Mouse (Mus musculus): Measurements from ENCODE around the gene Slc25a44. TPM values are rescaled to one million over a fixed set of nuclear protein-coding genes. Genes with fewer than 3 reads are reported as not detected.

Slc25a44 gene
- total RNA-seq, 1 experiment: 13.6 TPM

- no peak within 1 kb of the TSS for H3K9ac ChIP-seq (ENCODE audit: insufficient read depth, low read depth, low read length, poor library complexity, severe bottlenecking)
- no peaks in the 10 kb centered on the region for H3K36me3 ChIP-seq (ENCODE audit: control insufficient read depth, insufficient read depth, low read length, poor library complexity, severe bottlenecking)
- no peaks in the 10 kb centered on the region for H3K9me3 ChIP-seq (ENCODE audit: control insufficient read depth, insufficient read depth, low read depth, low read length)
- H3K4me3 ChIP-seq (ENCODE audit: insufficient read depth in 1 of 2, low read depth in 1 of 2, low read length in 2 of 2, poor library complexity in 1 of 2, severe bottlenecking in 1 of 2): no peak within 1 kb of the TSS
- DNase-seq (ENCODE audit: low read depth, low spot score): no peak
- H3K27ac ChIP-seq (ENCODE audit: insufficient read depth, low read depth, low read length, poor library complexity, severe bottlenecking): no peak within 1 kb of the TSS
- peaks cover 0 to 5% of the 10 kb centered on the region in 2 experiments; a peak in 2 of 4 replicates for H3K4me1 ChIP-seq (ENCODE audit: control insufficient read depth in 2 of 2, insufficient read depth in 2 of 2, low read length in 2 of 2, poor library complexity in 1 of 2)
- TF ChIP-seq ZNF384 (IDR thresholded peaks at IDR 0.05; ENCODE audit: low read depth, low read length): no peak
- in situ Hi-C loops (cut with MboI; ENCODE audit: low sequenced_read_pairs in 2 of 2, unreplicated experiment in 2 of 2): no loop called here
Measured at GRCm38 (mm10) chr3:88460983-88461696, 36.2 kb upstream of the Slc25a44 start, which contains the start of gene Sema4a. TSS of gene Sema4a (minus strand) at chr3:88461182.

GRCm38 (mm10) chr3:88460029-88460428 lies 35.1 kb upstream of the Slc25a44 start:
- no peak for DNase-seq (ENCODE audit: low read depth, low spot score)
- H3K4me3 ChIP-seq (ENCODE audit: insufficient read depth in 1 of 2, low read depth in 1 of 2, low read length in 2 of 2, poor library complexity in 1 of 2, severe bottlenecking in 1 of 2): no peak overlapping the region
- in situ Hi-C loops (cut with MboI; ENCODE audit: low sequenced_read_pairs in 2 of 2, unreplicated experiment in 2 of 2): no loop called here
- no peak overlapping the region for H3K27ac ChIP-seq (ENCODE audit: insufficient read depth, low read depth, low read length, poor library complexity, severe bottlenecking)
- H3K9me3 ChIP-seq (ENCODE audit: control insufficient read depth, insufficient read depth, low read depth, low read length): no peaks in the 10 kb centered on the region
- peaks cover 0 to 9% of the 10 kb centered on the region in 2 experiments; a peak in 2 of 4 replicates for H3K4me1 ChIP-seq (ENCODE audit: control insufficient read depth in 2 of 2, insufficient read depth in 2 of 2, low read length in 2 of 2, poor library complexity in 1 of 2)
- TF ChIP-seq ZC3H11A (IDR thresholded peaks at IDR 0.05; ENCODE audit: borderline replicate concordance, low read depth, low read length) (no peak), ZNF384 (IDR thresholded peaks at IDR 0.05; ENCODE audit: low read depth, low read length) (no peak), MAFK (IDR thresholded peaks at IDR 0.05; ENCODE audit: insufficient read depth, low read depth, low read length) (no peak), HCFC1 (IDR thresholded peaks at IDR 0.05; ENCODE audit: borderline replicate concordance, insufficient read depth, low read length) (no peak), CHD2 (IDR thresholded peaks at IDR 0.05; ENCODE audit: low read depth, low read length) (no peak)
- no peaks in the 10 kb centered on the region for H3K36me3 ChIP-seq (ENCODE audit: control insufficient read depth, insufficient read depth, low read length, poor library complexity, severe bottlenecking)
- H3K9ac ChIP-seq (ENCODE audit: insufficient read depth, low read depth, low read length, poor library complexity, severe bottlenecking): no peak overlapping the region

- no peak for TF ChIP-seq ZNF384 (IDR thresholded peaks at IDR 0.05; ENCODE audit: low read depth, low read length)
- no peak for TF ChIP-seq ZC3H11A (IDR thresholded peaks at IDR 0.05; ENCODE audit: borderline replicate concordance, low read depth, low read length)
- TF ChIP-seq CHD2 (IDR thresholded peaks at IDR 0.05; ENCODE audit: low read depth, low read length): no peak
- TF ChIP-seq MAFK (IDR thresholded peaks at IDR 0.05; ENCODE audit: insufficient read depth, low read depth, low read length): no peak
- TF ChIP-seq HCFC1 (IDR thresholded peaks at IDR 0.05; ENCODE audit: borderline replicate concordance, insufficient read depth, low read length): no peak
- no peak overlapping the region for H3K9ac ChIP-seq (ENCODE audit: insufficient read depth, low read depth, low read length, poor library complexity, severe bottlenecking)
- DNase-seq (ENCODE audit: low read depth, low spot score): no peak
- H3K4me1 ChIP-seq (ENCODE audit: control insufficient read depth in 2 of 2, insufficient read depth in 2 of 2, low read length in 2 of 2, poor library complexity in 1 of 2): peaks cover 0 to 7% of the 10 kb centered on the region in 2 experiments; a peak in 1 of 4 replicates
- in situ Hi-C loops (cut with MboI; ENCODE audit: low sequenced_read_pairs in 2 of 2, unreplicated experiment in 2 of 2): no loop called here
- no peaks in the 10 kb centered on the region for H3K9me3 ChIP-seq (ENCODE audit: control insufficient read depth, insufficient read depth, low read depth, low read length)
- H3K4me3 ChIP-seq (ENCODE audit: insufficient read depth in 1 of 2, low read depth in 1 of 2, low read length in 2 of 2, poor library complexity in 1 of 2, severe bottlenecking in 1 of 2): no peak overlapping the region
- H3K36me3 ChIP-seq (ENCODE audit: control insufficient read depth, insufficient read depth, low read length, poor library complexity, severe bottlenecking): no peaks in the 10 kb centered on the region
- no peak overlapping the region for H3K27ac ChIP-seq (ENCODE audit: insufficient read depth, low read depth, low read length, poor library complexity, severe bottlenecking)
Measured at GRCm38 (mm10) chr3:88458778-88459219, 33.9 kb upstream of the Slc25a44 start.

- H3K4me1 ChIP-seq (ENCODE audit: control insufficient read depth in 2 of 2, insufficient read depth in 2 of 2, low read length in 2 of 2, poor library complexity in 1 of 2): peaks cover 0 to 7% of the 10 kb centered on the region in 2 experiments; a peak in 1 of 4 replicates
- in situ Hi-C loops (cut with MboI; ENCODE audit: low sequenced_read_pairs in 2 of 2, unreplicated experiment in 2 of 2): no loop called here
- TF ChIP-seq ZNF384 (IDR thresholded peaks at IDR 0.05; ENCODE audit: low read depth, low read length) (no peak), ZC3H11A (IDR thresholded peaks at IDR 0.05; ENCODE audit: borderline replicate concordance, low read depth, low read length) (no peak), HCFC1 (IDR thresholded peaks at IDR 0.05; ENCODE audit: borderline replicate concordance, insufficient read depth, low read length) (no peak), CHD2 (IDR thresholded peaks at IDR 0.05; ENCODE audit: low read depth, low read length) (no peak), MAFK (IDR thresholded peaks at IDR 0.05; ENCODE audit: insufficient read depth, low read depth, low read length) (no peak)
- no peak for DNase-seq (ENCODE audit: low read depth, low spot score)
- H3K9ac ChIP-seq (ENCODE audit: insufficient read depth, low read depth, low read length, poor library complexity, severe bottlenecking): no peak overlapping the region
- no peaks in the 10 kb centered on the region for H3K36me3 ChIP-seq (ENCODE audit: control insufficient read depth, insufficient read depth, low read length, poor library complexity, severe bottlenecking)
- no peak overlapping the region for H3K27ac ChIP-seq (ENCODE audit: insufficient read depth, low read depth, low read length, poor library complexity, severe bottlenecking)
- H3K4me3 ChIP-seq (ENCODE audit: insufficient read depth in 1 of 2, low read depth in 1 of 2, low read length in 2 of 2, poor library complexity in 1 of 2, severe bottlenecking in 1 of 2): no peak overlapping the region
- H3K9me3 ChIP-seq (ENCODE audit: control insufficient read depth, insufficient read depth, low read depth, low read length): no peaks in the 10 kb centered on the region
Measured at GRCm38 (mm10) chr3:88456746-88457532, 32.0 kb upstream of the Slc25a44 start.

Measured in ES-E14 (cell line).